Mouse (Mus musculus): Measurements from ENCODE around the gene B430305J03Rik.

GRCm38 (mm10) chr3:61321632-61322031, 44.1 kb downstream of the B430305J03Rik start:
- no peak for TF ChIP-seq CTCF (IDR thresholded peaks at IDR 0.05; ENCODE audit: low read depth, low read length)
- no peak for TF ChIP-seq TAL1 (conservative IDR thresholded peaks at IDR 0.05; ENCODE audit: low read depth, low read length)
